Mouse (Mus musculus) telencephalon, adult 2 months (tissue): ENCODE measurements around the gene Ugdh.

Experiments used
- DNase-seq: peaks from one replicate; pipeline ENCODE4 v3.0.0-alpha.2; 2011; ENCODE audit warnings: low read depth, low spot score

Gene Ugdh

GRCm38 (mm10) chr5:65429441-65429840, 6.3 kb downstream of the Ugdh start:
- no peak for DNase-seq

- DNase-seq: no peak
Observed at GRCm38 (mm10) chr5:65428321-65428720, 7.4 kb downstream of the Ugdh start.

- no peak for DNase-seq
Observed at GRCm38 (mm10) chr5:65425251-65425650, 10.5 kb downstream of the Ugdh start.

GRCm38 (mm10) chr5:65424215-65424614, 11.5 kb downstream of the Ugdh start:
- no peak for DNase-seq

- DNase-seq: no peak
Observed at GRCm38 (mm10) chr5:65422803-65423202, 12.9 kb downstream of the Ugdh start.

GRCm38 (mm10) chr5:65420822-65421221, 14.9 kb downstream of the Ugdh start:
- no peak for DNase-seq

- no peak for DNase-seq
Observed at GRCm38 (mm10) chr5:65419136-65419535, 16.6 kb downstream of the Ugdh start.

- DNase-seq: no peak
Observed at GRCm38 (mm10) chr5:65415653-65416458, 19.9 kb downstream of the Ugdh start.

- no peak for DNase-seq
Observed at GRCm38 (mm10) chr5:65407989-65408388, 27.8 kb downstream of the Ugdh start.

GRCm38 (mm10) chr5:65401251-65401994, 34.3 kb downstream of the Ugdh start:
- DNase-seq: peak; percentile 62

GRCm38 (mm10) chr5:65394425-65394824, 41.3 kb downstream of the Ugdh start:
- DNase-seq: no peak

- no peak for DNase-seq
Observed at GRCm38 (mm10) chr5:65391753-65392152, 44.0 kb downstream of the Ugdh start.

GRCm38 (mm10) chr5:65390648-65391644, 44.8 kb downstream of the Ugdh start, which contains the start of the genes Rpl9 and Lias:
Gene Rpl9, minus strand, starts transcription at chr5:65391444.
Gene Lias, plus strand, starts transcription at chr5:65391497.
- DNase-seq: peak; percentile 97

- DNase-seq: no peak
Observed at GRCm38 (mm10) chr5:65387008-65387867, 48.5 kb downstream of the Ugdh start.

GRCm38 (mm10) chr5:65385704-65386103, 50.0 kb downstream of the Ugdh start:
- DNase-seq: no peak

GRCm38 (mm10) chr5:65374746-65375145, 61.0 kb downstream of the Ugdh start:
- DNase-seq: no peak

- no peak for DNase-seq
Observed at GRCm38 (mm10) chr5:65371551-65371950, 64.2 kb downstream of the Ugdh start.

GRCm38 (mm10) chr5:65367837-65368236, 67.9 kb downstream of the Ugdh start:
- DNase-seq: no peak
